Mouse (Mus musculus): ENCODE results near the gene Pdha2. TPM values are rescaled to one million over a fixed set of nuclear protein-coding genes. Genes with fewer than 3 reads are reported as not detected.

Gene Pdha2
- polyA plus RNA-seq, 1 experiment from 2014 or later = not detected

- Histone ChIP-seq H3K4me2 (no peak overlapping the region), H3K36me3 (replicated peaks) (no peaks in the 10 kb centered on the region), H3K27me3 (no peaks in the 10 kb centered on the region), H3K4me3 (replicated peaks) (no peak overlapping the region), H3K9me3 (replicated peaks) (no peaks in the 10 kb centered on the region), H3K9ac (no peak overlapping the region), H3K4me1 (replicated peaks) (no peaks in the 10 kb centered on the region), H3K27ac (replicated peaks) (no peak overlapping the region)
- 81% methylated on average over 17 of the region's 17 CpGs for WGBS (ENCODE audit: insufficient replicate concordance)
- ATAC-seq (ENCODE audit: insufficient read depth) = no peak
Measured at GRCm38 (mm10) chr3:141211644-141212043, 511 bp downstream of the Pdha2 start.

- no peak for ATAC-seq (ENCODE audit: insufficient read depth)
- Histone ChIP-seq H3K36me3 (replicated peaks) (no peaks in the 10 kb centered on the region), H3K9ac (no peak overlapping the region), H3K27ac (replicated peaks) (no peak overlapping the region), H3K27me3 (no peaks in the 10 kb centered on the region), H3K4me3 (replicated peaks) (no peak overlapping the region), H3K4me1 (replicated peaks) (no peaks in the 10 kb centered on the region), H3K9me3 (replicated peaks) (no peaks in the 10 kb centered on the region), H3K4me2 (no peak overlapping the region)
- WGBS (ENCODE audit: insufficient replicate concordance) = 50% methylated on average over 2 of the region's 2 CpGs
Measured at GRCm38 (mm10) chr3:141201766-141202165, 10.4 kb downstream of the Pdha2 start.

GRCm38 (mm10) chr3:141197308-141197861 is 14.8 kb downstream of the Pdha2 start:
- Histone ChIP-seq H3K27ac (replicated peaks) (no peak overlapping the region), H3K27me3 (no peaks in the 10 kb centered on the region), H3K9ac (no peak overlapping the region), H3K4me1 (replicated peaks) (no peaks in the 10 kb centered on the region), H3K4me3 (replicated peaks) (no peak overlapping the region), H3K4me2 (no peak overlapping the region), H3K36me3 (replicated peaks) (no peaks in the 10 kb centered on the region), H3K9me3 (replicated peaks) (no peaks in the 10 kb centered on the region)
- whole genome bisulfite sequencing (ENCODE audit: insufficient replicate concordance) = 59% methylated on average over 4 of the region's 4 CpGs
- ATAC-seq (ENCODE audit: insufficient read depth) = no peak

- 44% methylated on average over 3 of the region's 3 CpGs for WGBS (ENCODE audit: insufficient replicate concordance)
- no peaks in the 10 kb centered on the region for H3K36me3 ChIP-seq (replicated peaks)
- no peaks in the 10 kb centered on the region for H3K27me3 ChIP-seq
- H3K4me3 ChIP-seq (replicated peaks) = no peak overlapping the region
- H3K9ac ChIP-seq = no peak overlapping the region
- no peak for ATAC-seq (ENCODE audit: insufficient read depth)
- H3K4me1 ChIP-seq (replicated peaks) = no peaks in the 10 kb centered on the region
- no peaks in the 10 kb centered on the region for H3K9me3 ChIP-seq (replicated peaks)
- no peak overlapping the region for H3K27ac ChIP-seq (replicated peaks)
- no peak overlapping the region for H3K4me2 ChIP-seq
Measured at GRCm38 (mm10) chr3:141191653-141192052, 20.5 kb downstream of the Pdha2 start.

- Histone ChIP-seq H3K9ac (no peak overlapping the region), H3K27ac (replicated peaks) (no peak overlapping the region), H3K9me3 (replicated peaks) (no peaks in the 10 kb centered on the region), H3K4me1 (replicated peaks) (no peaks in the 10 kb centered on the region), H3K4me3 (replicated peaks) (no peak overlapping the region), H3K36me3 (replicated peaks) (no peaks in the 10 kb centered on the region), H3K27me3 (no peaks in the 10 kb centered on the region), H3K4me2 (no peak overlapping the region)
- 59% methylated on average over 4 of the region's 4 CpGs for WGBS (ENCODE audit: insufficient replicate concordance)
- no peak for ATAC-seq (ENCODE audit: insufficient read depth)
Measured at GRCm38 (mm10) chr3:141190429-141190828, 21.7 kb downstream of the Pdha2 start.

DNA sequence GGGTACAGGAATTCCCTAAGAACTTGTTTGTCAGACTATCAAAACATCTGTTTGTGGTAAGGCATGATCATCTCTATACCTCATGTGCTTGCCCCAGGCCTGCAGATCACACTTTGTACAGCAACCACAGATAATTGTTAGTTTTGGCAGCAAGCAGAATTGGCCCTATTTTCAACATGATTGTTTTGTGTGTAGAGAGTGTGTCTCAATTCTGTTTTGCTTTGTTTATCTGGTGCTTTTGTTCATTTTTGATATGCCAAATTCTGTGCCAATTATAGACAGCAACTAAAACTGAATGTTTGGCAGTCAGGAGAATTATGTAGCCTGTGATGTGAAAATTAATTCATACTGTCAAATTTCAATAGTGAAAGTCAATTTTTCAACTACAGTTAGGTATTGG is 51.2 kb downstream of the Pdha2 start:
- H3K4me1 ChIP-seq (replicated peaks) = no peaks in the 10 kb centered on the region
- no peak overlapping the region for H3K4me2 ChIP-seq
- ATAC-seq (ENCODE audit: insufficient read depth) = no peak
- no peak overlapping the region for H3K4me3 ChIP-seq (replicated peaks)
- no peaks in the 10 kb centered on the region for H3K9me3 ChIP-seq (replicated peaks)
- H3K27me3 ChIP-seq = no peaks in the 10 kb centered on the region
- H3K36me3 ChIP-seq (replicated peaks) = no peaks in the 10 kb centered on the region
- no peak overlapping the region for H3K9ac ChIP-seq
- H3K27ac ChIP-seq (replicated peaks) = no peak overlapping the region
